ENCODE assay signal across 8 mouse cellular contexts in the genomic region with DNA sequence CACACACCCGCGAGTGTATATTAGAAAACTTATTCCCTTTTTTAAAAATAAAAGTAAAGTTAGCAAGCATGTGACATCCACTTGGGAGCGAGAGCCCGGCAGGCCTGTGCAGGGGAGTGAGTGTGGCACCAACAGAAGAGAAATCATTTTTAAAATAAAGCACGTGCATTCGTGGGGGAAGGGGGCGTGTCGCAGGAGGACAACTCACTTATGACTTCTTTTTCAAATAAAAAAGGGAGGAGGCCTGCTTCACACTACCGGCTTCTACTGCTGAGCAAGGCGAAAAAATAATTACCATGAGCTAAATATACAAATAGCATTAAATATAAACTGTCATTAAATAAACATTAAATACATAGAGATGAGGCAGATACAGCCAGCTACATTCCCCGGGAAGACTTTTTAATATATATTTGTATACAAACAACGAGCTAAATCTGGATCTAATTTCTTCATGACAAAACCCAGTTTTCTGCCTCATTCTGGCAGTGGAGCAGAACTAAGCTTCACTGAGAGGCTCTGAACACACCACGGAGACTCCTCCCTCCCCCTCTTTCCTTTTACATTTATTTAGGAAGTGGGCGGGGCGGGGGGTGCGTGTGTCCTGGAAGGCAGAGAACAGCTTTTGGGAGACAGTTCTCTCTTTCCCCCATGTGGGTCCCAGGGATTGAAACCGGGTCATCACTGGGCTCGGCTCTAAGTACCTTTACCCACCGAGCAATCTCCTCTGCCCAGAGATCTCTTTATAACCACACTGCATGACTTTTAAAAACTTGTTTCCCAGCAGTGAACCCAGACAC. TPM values are rescaled to one million over a fixed set of nuclear protein-coding genes. Genes with fewer than 3 reads are reported as not detected.
DNase-seq lines count a peak whose midpoint lies in the region; ATAC-seq and TF ChIP-seq lines count a peak whose summit lies in the region.

No protein-coding gene starts in this region.

- H3K9me3 ChIP-seq in heart, embryonic 11.5 days (replicated peaks; ENCODE audit: control insufficient read depth, low read length): no peaks in the 10 kb centered on the region
- H3K9me3 ChIP-seq in embryonic facial prominence, embryonic 10.5 days: no peaks in the 10 kb centered on the region
- H3K9me3 ChIP-seq in hindbrain, postnatal 0 days (ENCODE audit: low read length): no peaks in the 10 kb centered on the region
- no peaks in the 10 kb centered on the region for H3K9me3 ChIP-seq in midbrain, embryonic 15.5 days

- H3K4me3 ChIP-seq in heart, embryonic 11.5 days (ENCODE audit: low read depth, low read length): 0 out of 2 replicates have a peak overlapping the region, but pooled peaks have one; percentile 3
- peak overlapping the region; percentile 72 for H3K4me3 ChIP-seq in embryonic facial prominence, embryonic 10.5 days
- H3K4me3 ChIP-seq in hindbrain, postnatal 0 days (ENCODE audit: low read length): peak overlapping the region; percentile 13; the same call in 1 of the 2 replicates
- peak overlapping the region; percentile 14; the same call in 1 of the 2 replicates for H3K4me3 ChIP-seq in midbrain, embryonic 15.5 days
- H3K4me3 ChIP-seq in cerebellum, adult 2 months (replicated peaks; ENCODE audit: insufficient read depth, low read depth, low read length): no peak overlapping the region

- no peak overlapping the region for H3K27ac ChIP-seq in heart, embryonic 11.5 days (ENCODE audit: low read depth, low read length)
- peak overlapping the region; percentile 67 for H3K27ac ChIP-seq in embryonic facial prominence, embryonic 10.5 days (replicated peaks)
- H3K27ac ChIP-seq in hindbrain, postnatal 0 days: peak overlapping the region; percentile 22; the same call in 1 of the 2 replicates
- 0 out of 2 replicates have a peak overlapping the region, but pooled peaks have one; percentile 32 for H3K27ac ChIP-seq in midbrain, embryonic 15.5 days
- no peak overlapping the region for H3K27ac ChIP-seq in cerebellum, adult 2 months (ENCODE audit: insufficient read depth, low read length)

- no peaks in the 10 kb centered on the region for H3K27me3 ChIP-seq in heart, embryonic 11.5 days (ENCODE audit: control insufficient read depth, insufficient read depth, low read length)
- no peaks in the 10 kb centered on the region for H3K27me3 ChIP-seq in embryonic facial prominence, embryonic 10.5 days (replicated peaks; ENCODE audit: low read depth, poor library complexity, severe bottlenecking)
- H3K27me3 ChIP-seq in hindbrain, postnatal 0 days (ENCODE audit: insufficient read depth, low read length): no peaks in the 10 kb centered on the region
- H3K27me3 ChIP-seq in midbrain, embryonic 15.5 days (replicated peaks): no peaks in the 10 kb centered on the region
- no peaks in the 10 kb centered on the region for H3K27me3 ChIP-seq in cerebellum, adult 2 months (ENCODE audit: control insufficient read depth, insufficient read depth, low read length)

- no peak for TF ChIP-seq POLR2A in cerebellum, adult 2 months (IDR thresholded peaks at IDR 0.05; ENCODE audit: borderline replicate concordance, insufficient read depth, low read length)

- intact Hi-C loops in heart, postnatal 25 days (cut with DNase I): loop anchor here (2.0 kb wide), 1 partner anchor 13 kb away; no protein-coding TSS in a partner anchor

- no peak for ATAC-seq in heart, embryonic 11.5 days (replicated peaks; ENCODE audit: insufficient number of reproducible peaks, low FRiP score, low TSS enrichment)
- no peak for ATAC-seq in hindbrain, postnatal 0 days
- no peak for ATAC-seq in midbrain, embryonic 15.5 days (replicated peaks)
- no peak for ATAC-seq in megakaryocyte-erythroid progenitor cell, adult 5-6 weeks (replicated peaks; ENCODE audit: low FRiP score, low TSS enrichment, poor library complexity, severe bottlenecking)

- H3K4me2 ChIP-seq in heart, embryonic 11.5 days: peak overlapping the region; percentile 67
- H3K4me2 ChIP-seq in hindbrain, postnatal 0 days (ENCODE audit: low read depth, low read length): peak overlapping the region; percentile 72
- peak overlapping the region; percentile 61 for H3K4me2 ChIP-seq in midbrain, embryonic 15.5 days

- H3K4me1 ChIP-seq in heart, embryonic 11.5 days (ENCODE audit: control insufficient read depth, insufficient read depth, low read length): peaks cover 75% of the 10 kb centered on the region
- H3K4me1 ChIP-seq in embryonic facial prominence, embryonic 10.5 days: peaks cover 85% of the 10 kb centered on the region
- peaks cover 46% of the 10 kb centered on the region for H3K4me1 ChIP-seq in hindbrain, postnatal 0 days (ENCODE audit: insufficient read depth, low read length)
- H3K4me1 ChIP-seq in midbrain, embryonic 15.5 days: peaks cover 87% of the 10 kb centered on the region
- H3K4me1 ChIP-seq in cerebellum, adult 2 months (ENCODE audit: control insufficient read depth, insufficient read depth, low read length): no peaks in the 10 kb centered on the region; the same call in 1 of the 2 replicates

- no peaks in the 10 kb centered on the region for H3K36me3 ChIP-seq in heart, embryonic 11.5 days (ENCODE audit: control insufficient read depth, insufficient read depth, low read length)
- H3K36me3 ChIP-seq in embryonic facial prominence, embryonic 10.5 days (replicated peaks): peaks cover 15% of the 10 kb centered on the region
- H3K36me3 ChIP-seq in hindbrain, postnatal 0 days (ENCODE audit: insufficient read depth, low read length): no peaks in the 10 kb centered on the region
- no peaks in the 10 kb centered on the region for H3K36me3 ChIP-seq in midbrain, embryonic 15.5 days (replicated peaks)

- 43% methylated on average over 19 of the region's 19 CpGs for whole genome bisulfite sequencing in heart, embryonic 11.5 days (ENCODE audit: insufficient replicate concordance)
- 44% methylated on average over 19 of the region's 19 CpGs for WGBS in embryonic facial prominence, embryonic 10.5 days
- 27% methylated on average over 19 of the region's 19 CpGs for WGBS in hindbrain, postnatal 0 days
- 17% methylated on average over 19 of the region's 19 CpGs for WGBS in midbrain, embryonic 15.5 days
- WGBS in cerebellum, adult 2 months: 61% methylated on average over 19 of the region's 19 CpGs

- no peak overlapping the region for H3K9ac ChIP-seq in heart, embryonic 11.5 days (ENCODE audit: low read depth, low read length)
- H3K9ac ChIP-seq in hindbrain, postnatal 0 days (replicated peaks; ENCODE audit: low read length): no peak overlapping the region
- no peak overlapping the region for H3K9ac ChIP-seq in midbrain, embryonic 15.5 days

- TF ChIP-seq CTCF in hindbrain, postnatal 0 days (IDR thresholded peaks at IDR 0.05; ENCODE audit: low read depth): no peak
- no peak for TF ChIP-seq CTCF in cerebellum, adult 2 months (IDR thresholded peaks at IDR 0.05; ENCODE audit: borderline replicate concordance, insufficient read depth, low read depth, low read length)

- no peak for DNase-seq in heart, postnatal 25 days (ENCODE audit: low spot score)
- DNase-seq in embryonic facial prominence, embryonic 10.5 days (ENCODE audit: low spot score): peak; percentile 48
- peak; percentile 47 for DNase-seq in hindbrain, postnatal 0 days (ENCODE audit: low spot score)
- DNase-seq in right cerebral cortex, postnatal 36 days (ENCODE audit: low spot score in 2 of 2): no peak
- no peak for DNase-seq in cerebellum, adult 2 months

RNA-seq across cellular contexts. Expression of a gene that starts 53.7 kb away (rescaled TPM):
- polyA plus RNA-seq in heart, embryonic 11.5 days (2014; fragmentation: Nextera tagmentation; extraction: Ambion mirVana): 49.1 and 51.6 TPM in 2 replicates
- 10 to 100 TPM; 24.3 to 24.9 TPM for total RNA-seq in heart, postnatal 25 days (2021)
- 98.8 and 111 TPM in 2 replicates for polyA plus RNA-seq in embryonic facial prominence, embryonic 10.5 days (2016; fragmentation: Nextera tagmentation; extraction: Ambion mirVana)
- total RNA-seq in hindbrain, postnatal 0 days (2014; rRNA removed): 85.4 and 88.5 TPM in 2 replicates
- 49.4 and 53.2 TPM in 2 replicates for polyA plus RNA-seq in hindbrain, postnatal 0 days (2015; fragmentation: Nextera tagmentation; extraction: Ambion mirVana)
- polyA plus RNA-seq in midbrain, embryonic 15.5 days (2015; fragmentation: Nextera tagmentation; extraction: Ambion mirVana): 47.3 and 52.4 TPM in 2 replicates
- 19.1 and 28.6 TPM in 2 replicates for total RNA-seq in megakaryocyte-erythroid progenitor cell, adult 5-6 weeks (2014; fragmentation: Nextera tagmentation)
- 22.2 and 25.9 TPM in 2 replicates for total RNA-seq in megakaryocyte-erythroid progenitor cell, adult 5-6 weeks (2017)
- 22.3 and 23.9 TPM in 2 replicates for polyA plus RNA-seq in cerebellum, adult 2 months (2012; rRNA removed)

Comparison
In these comparisons a context has a peak if more than half of its experiments do, and no peak if none do; other contexts are left out.
1. H3K27ac ChIP-seq: peak in embryonic facial prominence, embryonic 10.5 days (single experiment), hindbrain, postnatal 0 days (single experiment) and midbrain, embryonic 15.5 days (single experiment); none in heart, embryonic 11.5 days (single experiment) and cerebellum, adult 2 months (single experiment).
2. DNase-seq: peak in embryonic facial prominence, embryonic 10.5 days (single experiment) and hindbrain, postnatal 0 days (single experiment); none in heart, postnatal 25 days (single experiment), right cerebral cortex, postnatal 36 days (0 of 2) and cerebellum, adult 2 months (0 of 2).
3. Peak in every context shown above with its lines, with median percentiles within 50 percentile points of each other: H3K4me2 ChIP-seq.